Mouse (Mus musculus): Measurements from ENCODE around the gene Vmn1r85.
"Not testable (repeated sequence)": the region's sequence is repeated elsewhere in the genome, so short reads cannot be mapped to it uniquely, and the experiment has no call there.

Vmn1r85 gene

GRCm38 (mm10) chr7:13095073-13095472 is at the start of gene Vmn1r85:
Gene Vmn1r85, minus strand, starts transcription at chr7:13095173.
- no peak for DNase-seq (ENCODE audit: low spot score in 2 of 2)

- DNase-seq (ENCODE audit: low spot score in 2 of 2), result no peak
Observed at GRCm38 (mm10) chr7:13140057-13140456, 45.1 kb upstream of the Vmn1r85 start, which contains the start of gene Vmn1r87. Gene Vmn1r87, minus strand, starts transcription at chr7:13140157.

GRCm38 (mm10) chr7:13137340-13137739 is 42.4 kb upstream of the Vmn1r85 start:
- DNase-seq (ENCODE audit: low spot score in 2 of 2), result no peak

- no peak for DNase-seq (ENCODE audit: low spot score in 2 of 2)
Observed at GRCm38 (mm10) chr7:13131856-13132255, 36.9 kb upstream of the Vmn1r85 start.

- peak in 1 of 2 experiments; percentile 3 for DNase-seq (ENCODE audit: low spot score in 2 of 2)
Observed at GRCm38 (mm10) chr7:13123554-13124153, 28.7 kb upstream of the Vmn1r85 start.

- DNase-seq (ENCODE audit: low spot score in 2 of 2), result no peak
Observed at GRCm38 (mm10) chr7:13119817-13120216, 24.8 kb upstream of the Vmn1r85 start, which contains the start of gene Vmn1r86. Gene Vmn1r86, minus strand, starts transcription at chr7:13119917.

GRCm38 (mm10) chr7:13072293-13072692 is 22.7 kb downstream of the Vmn1r85 start:
- DNase-seq (ENCODE audit: low spot score in 2 of 2), result no peak

- not testable (repeated sequence) for DNase-seq (ENCODE audit: low spot score in 2 of 2)
Observed at GRCm38 (mm10) chr7:13063399-13063798, 31.6 kb downstream of the Vmn1r85 start.

GRCm38 (mm10) chr7:13059536-13059935 is 35.4 kb downstream of the Vmn1r85 start:
- no peak for DNase-seq (ENCODE audit: low spot score in 2 of 2)

- DNase-seq (ENCODE audit: low spot score in 2 of 2), result no peak
Observed at GRCm38 (mm10) chr7:13056913-13057700, 37.9 kb downstream of the Vmn1r85 start.

GRCm38 (mm10) chr7:13054287-13055010 is 40.5 kb downstream of the Vmn1r85 start, which contains the start of gene Mzf1:
Gene Mzf1, minus strand, starts transcription at chr7:13054764.
- peak; percentile 92 to 94 for DNase-seq (ENCODE audit: low spot score in 2 of 2)

GRCm38 (mm10) chr7:13053961-13054286 is 41.0 kb downstream of the Vmn1r85 start:
- no peak for DNase-seq (ENCODE audit: low spot score in 2 of 2)

- DNase-seq (ENCODE audit: low spot score in 2 of 2), result no peak
Observed at GRCm38 (mm10) chr7:13053501-13053900, 41.5 kb downstream of the Vmn1r85 start.

- no peak for DNase-seq (ENCODE audit: low spot score in 2 of 2)
Observed at GRCm38 (mm10) chr7:13053001-13053400, 42.0 kb downstream of the Vmn1r85 start.

- peak in 1 of 2 experiments; percentile 59 for DNase-seq (ENCODE audit: low spot score in 2 of 2)
Observed at GRCm38 (mm10) chr7:13046084-13046483, 48.9 kb downstream of the Vmn1r85 start.

- DNase-seq (ENCODE audit: low spot score in 2 of 2), result no peak
Observed at GRCm38 (mm10) chr7:13044254-13044625, 50.7 kb downstream of the Vmn1r85 start.

- no peak for DNase-seq (ENCODE audit: low spot score in 2 of 2)
Observed at GRCm38 (mm10) chr7:13043445-13044253, 51.3 kb downstream of the Vmn1r85 start.

GRCm38 (mm10) chr7:13043120-13043444 is 51.9 kb downstream of the Vmn1r85 start:
- no peak for DNase-seq (ENCODE audit: low spot score in 2 of 2)

GRCm38 (mm10) chr7:13042511-13042910 is 52.5 kb downstream of the Vmn1r85 start:
- no peak for DNase-seq (ENCODE audit: low spot score in 2 of 2)

GRCm38 (mm10) chr7:13041256-13041655 is 53.7 kb downstream of the Vmn1r85 start:
- no peak for DNase-seq (ENCODE audit: low spot score in 2 of 2)

GRCm38 (mm10) chr7:13039181-13039580 is 55.8 kb downstream of the Vmn1r85 start:
- DNase-seq (ENCODE audit: low spot score in 2 of 2), result no peak

Data from heart, adult 9 months (tissue).